Comparison of ENCODE assay signal across 9 mouse cellular contexts in the genomic region with DNA sequence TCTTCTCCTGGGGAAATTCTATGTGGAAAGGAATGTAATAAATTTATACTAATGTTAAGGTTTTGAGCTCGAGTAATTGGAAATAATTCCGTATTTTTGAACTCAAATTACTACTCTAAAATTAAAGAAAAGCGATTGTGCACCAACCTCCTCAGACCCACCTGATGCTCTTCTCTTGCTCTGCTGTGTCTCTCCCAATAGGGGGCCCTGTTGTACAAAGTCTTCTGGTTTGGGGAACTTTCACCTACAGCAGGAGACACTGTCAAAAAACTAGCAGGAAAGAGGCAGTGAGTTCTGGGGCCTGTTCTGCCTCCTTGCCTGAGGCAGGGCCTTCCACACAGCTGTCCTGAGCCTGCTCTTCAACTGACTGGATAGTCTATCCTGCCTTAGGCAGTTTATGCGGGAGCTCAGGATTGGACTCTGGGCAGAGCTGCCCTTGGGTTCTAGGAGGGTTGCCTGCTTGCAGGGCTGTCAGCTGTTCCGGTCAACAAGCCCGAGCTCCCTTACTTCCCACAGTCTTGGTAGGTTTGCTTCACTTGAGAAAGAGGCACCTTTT.
A peak's percentile ranks its signal among the peaks of the same experiment; 100 is the strongest.
DNase-seq lines count a peak whose midpoint lies in the region; ATAC-seq and TF ChIP-seq lines count a peak whose summit lies in the region.
"Had no signal": no experiment of that assay in that cellular context is flagged by ENCODE, and none has a peak within 500 bp of the region (broad histone marks: within the 10 kb centered on the region; RNA-seq: fewer than 3 reads in every experiment).

No protein-coding gene starts in this region.

- no peaks in the 10 kb centered on the region for H3K36me3 ChIP-seq in kidney, adult 2 months (ENCODE audit: control insufficient read depth, insufficient read depth, low read length)
- no peaks in the 10 kb centered on the region for H3K36me3 ChIP-seq in E14TG2a.4 (ENCODE audit: insufficient read depth, low read length)
- no peaks in the 10 kb centered on the region for H3K36me3 ChIP-seq in midbrain, embryonic 16.5 days (ENCODE audit: control insufficient read depth, insufficient read depth, low read length)

- no peak overlapping the region for H3K9ac ChIP-seq in midbrain, embryonic 16.5 days (ENCODE audit: low read depth, low read length)

- no peak for TF ChIP-seq POLR2A in kidney, adult 2 months (IDR thresholded peaks at IDR 0.05; ENCODE audit: low read depth, low read length)

- 83% methylated on average over 6 of the region's 6 CpGs for WGBS in kidney, adult 2 months
- WGBS in midbrain, embryonic 16.5 days = 82% methylated on average over 6 of the region's 6 CpGs

- no peaks in the 10 kb centered on the region for H3K9me3 ChIP-seq in E14TG2a.4 (ENCODE audit: low read length)
- no peaks in the 10 kb centered on the region for H3K9me3 ChIP-seq in midbrain, embryonic 16.5 days (replicated peaks; ENCODE audit: control insufficient read depth, low read length, poor library complexity, severe bottlenecking)

- H3K27ac ChIP-seq in kidney, adult 2 months (ENCODE audit: insufficient read depth, low read depth, low read length) = no peak overlapping the region
- H3K27ac ChIP-seq in midbrain, embryonic 16.5 days (ENCODE audit: low read length) = no peak overlapping the region

- DNase-seq in kidney, adult 2 months = no peak
- DNase-seq in kidney, adult 18-20 months = no peak
- DNase-seq in ZHBTc4 (ENCODE audit: low read depth, low spot score) = peak; percentile 38
- no peak for DNase-seq in thymus, postnatal 36 days
- DNase-seq in spleen, adult 12 weeks (ENCODE audit: low spot score) = no peak
- DNase-seq: heart, adult 11 months; spleen, adult 18-20 months had no signal

- peak; percentile 42 for TF ChIP-seq CTCF in kidney, adult 2 months (conservative IDR thresholded peaks at IDR 0.05; ENCODE audit: insufficient read depth, insufficient read length, low read depth, low read length)
- TF ChIP-seq CTCF in E14TG2a.4 (conservative IDR thresholded peaks at IDR 0.05; ENCODE audit: low read length) = peak; percentile 32

- no peak overlapping the region for H3K4me3 ChIP-seq in kidney, adult 2 months (ENCODE audit: insufficient read depth, low read depth, low read length)
- no peak overlapping the region for H3K4me3 ChIP-seq in E14TG2a.4 (replicated peaks; ENCODE audit: low read length)
- H3K4me3 ChIP-seq in midbrain, embryonic 16.5 days (ENCODE audit: low read depth, low read length) = no peak overlapping the region

- no peaks in the 10 kb centered on the region; the same call in 1 of the 2 replicates for H3K4me1 ChIP-seq in kidney, adult 2 months (ENCODE audit: control insufficient read depth, insufficient read depth, low read length)
- no peaks in the 10 kb centered on the region for H3K4me1 ChIP-seq in E14TG2a.4 (replicated peaks; ENCODE audit: low read depth, low read length)
- peaks cover 16% of the 10 kb centered on the region for H3K4me1 ChIP-seq in midbrain, embryonic 16.5 days (ENCODE audit: control insufficient read depth, insufficient read depth, low read length)

- H3K27me3 ChIP-seq in kidney, adult 2 months (replicated peaks; ENCODE audit: control insufficient read depth, insufficient read depth, low read length) = no peaks in the 10 kb centered on the region
- H3K27me3 ChIP-seq in E14TG2a.4 (ENCODE audit: insufficient read depth, low read length) = no peaks in the 10 kb centered on the region
- no peaks in the 10 kb centered on the region for H3K27me3 ChIP-seq in midbrain, embryonic 16.5 days (ENCODE audit: control insufficient read depth, insufficient read depth, low read depth, low read length)

- H3K4me2 ChIP-seq in midbrain, embryonic 16.5 days (ENCODE audit: low read length) = no peak overlapping the region

- ATAC-seq in midbrain, embryonic 16.5 days = 0 out of 2 replicates have a peak, but pooled peaks have one; percentile 12
